Mouse (Mus musculus) E14TG2a.4 (cell line): ENCODE data around the gene Ubald2.

Experiments used
- CTCF ChIP-seq: conservative IDR thresholded peaks from 2 replicates; pipeline ENCODE4 v1.5.1; 2014; ENCODE audit warnings: low read length
- NANOG ChIP-seq: IDR thresholded peaks from 2 replicates; pipeline ENCODE4 v1.6.1; 2014; ENCODE audit warnings: borderline replicate concordance, low read length, mixed read lengths
- POU5F1 ChIP-seq: IDR thresholded peaks from 2 replicates; pipeline ENCODE4 v1.6.1; 2014; ENCODE audit warnings: low read length, borderline replicate concordance

- TF ChIP-seq CTCF (no peak), POU5F1 (no peak), NANOG (no peak)
Measured at GRCm38 (mm10) chr11:116417054-116417453, 16.8 kb upstream of the Ubald2 start.
